Mouse (Mus musculus) neural tube, postnatal 0 days (tissue): ENCODE data around the gene Ptchd4. TPM values are rescaled to one million over a fixed set of nuclear protein-coding genes. Genes with fewer than 3 reads are reported as not detected.

Experiments
- polyA plus RNA-seq: library from polyadenylated mRNA; unstranded; fragments of >200 nt; fragmentation: Nextera tagmentation; extraction: Ambion mirVana; gene quantifications from 2 replicates; pipeline ENCODE4 v1.2.1, GENCODE M21; 2015

The Ptchd4 gene
- 16.9 and 18.2 TPM in 2 replicates for polyA plus RNA-seq

GRCm38 (mm10) chr17:42315669-42316611 lies at the start of gene Ptchd4:
TSS of gene Ptchd4 (plus strand) at chr17:42315947.

